Mouse (Mus musculus): ENCODE measurements at regions not wholly inside any gene's neighbourhood (a gene's known extent, or its start where the extent isn't known, plus 50 kb on each side); places are given as distances from the start of the nearest gene placed in this dataset.

DNA sequence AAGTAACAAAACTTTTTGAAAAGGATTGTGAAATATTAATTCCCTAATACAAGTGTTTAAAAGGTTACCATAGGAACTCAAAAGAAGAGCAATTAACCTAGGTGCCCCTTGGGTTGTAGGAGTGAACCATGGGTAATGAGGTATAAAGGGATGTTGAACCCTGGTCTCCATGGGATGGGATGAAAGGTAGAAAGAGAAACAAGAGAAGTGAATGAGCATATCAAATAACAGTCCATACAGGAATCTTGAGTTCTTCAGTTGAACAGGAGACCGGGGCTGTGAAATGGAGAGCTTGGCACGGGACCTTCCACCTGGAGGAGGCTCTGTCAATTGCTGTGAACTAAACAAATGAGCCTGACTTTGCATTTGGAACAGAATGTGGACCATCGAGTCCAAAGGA lies 449.6 kb upstream of the Meis1 start:
- DNase-seq (ENCODE audit: low spot score): no peak

DNA sequence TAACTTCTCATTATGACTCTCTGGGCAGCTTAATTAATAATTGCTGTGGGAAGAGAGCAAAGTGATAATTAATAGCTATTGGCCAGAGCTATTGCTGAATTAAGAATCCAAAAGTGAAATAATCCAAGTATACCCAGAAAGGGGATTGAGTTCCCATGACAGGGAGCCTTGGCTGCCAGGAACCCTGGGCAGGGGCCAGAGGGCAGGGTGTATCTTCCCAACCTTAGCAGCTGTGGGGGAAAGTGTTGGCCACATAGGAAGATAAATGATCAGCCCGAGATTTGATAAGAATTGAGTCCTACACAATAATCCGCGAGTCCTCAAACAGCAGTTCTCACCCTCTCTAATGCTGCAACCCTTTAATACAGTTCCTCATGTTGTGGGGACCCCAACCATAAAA lies 450.0 kb upstream of the Meis1 start:
- no peak for DNase-seq (ENCODE audit: low spot score)

DNA sequence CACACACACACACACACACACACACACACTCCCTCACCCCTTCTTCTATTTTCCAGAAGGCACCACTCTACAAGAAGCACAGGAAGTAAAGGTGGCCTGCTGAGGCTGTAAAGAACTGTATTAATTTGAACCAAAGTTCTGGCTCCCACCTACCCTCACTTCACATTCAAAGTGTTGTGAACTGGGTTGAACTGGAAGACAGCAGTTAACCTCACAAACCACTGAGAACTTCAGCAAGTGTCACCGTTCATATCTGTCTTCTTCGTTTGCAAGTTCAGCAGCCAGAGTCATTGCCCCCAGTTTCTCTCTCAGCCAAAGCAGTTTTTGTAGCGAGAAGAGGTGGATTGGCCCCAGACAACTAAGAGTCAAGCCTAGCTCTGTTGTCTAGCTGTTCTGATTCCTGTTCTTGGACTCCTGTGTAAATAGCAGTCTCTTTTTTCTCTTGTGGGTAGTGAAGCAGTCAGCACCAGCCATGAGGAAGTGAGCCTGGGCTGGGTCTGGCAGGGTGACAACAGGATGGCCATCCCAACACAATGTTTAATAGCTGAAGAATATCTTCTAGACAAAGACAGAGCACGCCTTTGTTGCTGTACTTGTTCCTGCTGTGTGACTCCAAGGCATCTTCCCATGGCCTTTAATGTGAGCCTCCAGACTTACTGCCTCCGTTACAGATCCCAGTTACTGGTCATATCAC lies 452.0 kb upstream of the Meis1 start:
- DNase-seq (ENCODE audit: low spot score): no peak

DNA sequence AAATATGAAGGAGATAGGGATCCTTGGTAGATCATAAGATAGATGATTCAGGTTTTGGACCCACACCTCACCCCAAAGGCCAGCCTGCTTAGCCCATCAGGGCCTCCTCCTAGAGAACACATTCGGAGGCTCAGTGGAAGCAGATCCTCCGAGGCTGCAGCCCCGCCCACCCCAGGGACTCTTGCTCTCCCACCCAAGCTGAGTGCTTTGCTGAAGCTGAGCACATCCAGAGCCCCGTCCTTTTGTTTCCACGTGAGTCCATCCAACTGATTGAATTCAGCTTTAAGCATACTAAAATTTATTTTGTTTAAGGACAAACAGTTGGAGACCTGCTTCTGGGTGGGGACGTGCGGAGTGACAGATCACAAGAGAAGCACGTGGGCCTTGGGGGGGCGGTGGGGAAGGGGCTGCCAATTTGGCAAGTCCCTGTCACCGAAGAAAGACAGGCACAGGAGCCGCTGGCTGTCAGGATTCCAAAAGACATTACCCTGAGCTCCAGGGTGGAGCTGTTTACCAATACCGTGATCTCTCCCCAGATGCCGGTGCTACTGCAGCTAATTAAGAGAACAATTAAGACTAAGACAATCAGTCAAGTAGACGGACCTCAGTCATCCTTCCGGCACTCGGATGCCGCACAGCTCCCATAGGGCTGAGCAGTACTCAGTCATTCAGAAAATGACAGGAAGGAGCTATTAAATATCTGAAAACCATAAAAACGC lies 448.9 kb upstream of the Spred2 start:
- no peak for DNase-seq (ENCODE audit: low spot score)

DNA sequence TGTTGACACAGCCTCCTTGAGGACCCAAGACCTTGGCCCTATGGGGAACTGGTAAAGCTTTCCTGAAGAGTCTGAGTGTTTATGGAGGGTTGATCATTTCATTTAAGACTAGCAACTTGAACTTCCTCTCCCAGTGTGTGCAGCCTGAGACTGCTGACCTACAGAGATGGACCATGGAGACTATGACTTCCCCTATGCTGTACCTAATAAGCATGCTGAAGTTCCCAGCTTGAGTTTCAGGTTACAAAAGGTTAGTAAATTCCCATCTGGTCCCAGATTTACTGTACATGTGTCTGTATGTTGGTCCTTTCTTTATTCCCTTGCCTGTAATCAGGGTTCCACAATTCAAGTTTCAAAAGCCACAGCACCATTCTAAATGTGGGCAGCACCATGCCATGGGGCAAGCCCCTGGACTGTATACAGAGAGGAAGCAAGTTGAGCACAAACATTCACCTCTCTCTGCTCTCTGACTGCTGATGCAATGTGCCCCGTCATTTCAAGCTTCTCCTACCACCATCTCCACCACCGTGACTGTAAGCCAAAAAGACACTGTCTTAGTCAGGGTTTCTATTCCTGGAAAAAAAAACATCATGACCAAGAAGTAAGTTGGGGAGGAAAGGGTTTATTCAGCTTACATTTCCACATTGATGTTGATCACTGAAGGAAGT lies 431.0 kb upstream of the Spred2 start:
- DNase-seq (ENCODE audit: low spot score): no peak

DNA sequence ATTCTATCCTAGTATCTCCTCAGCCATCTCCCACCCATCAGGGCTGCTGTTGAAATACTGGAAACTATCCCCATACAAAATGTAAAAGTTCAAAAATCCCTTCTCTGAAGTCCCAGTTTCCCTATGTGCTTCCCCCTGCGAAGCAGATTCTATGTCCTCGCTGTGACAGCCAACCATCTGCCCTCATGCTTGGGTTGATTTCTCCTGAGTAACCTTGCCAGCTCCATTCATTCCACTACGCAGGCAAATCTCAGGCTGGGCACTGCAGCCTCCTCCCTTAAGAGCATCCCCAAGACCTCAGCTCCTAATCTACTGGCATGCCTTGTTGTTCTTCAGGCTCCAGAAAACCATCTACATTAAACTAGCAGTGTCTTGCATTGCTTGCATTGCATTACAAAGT lies 402.5 kb upstream of the Spred2 start:
- DNase-seq (ENCODE audit: low spot score): no peak

DNA sequence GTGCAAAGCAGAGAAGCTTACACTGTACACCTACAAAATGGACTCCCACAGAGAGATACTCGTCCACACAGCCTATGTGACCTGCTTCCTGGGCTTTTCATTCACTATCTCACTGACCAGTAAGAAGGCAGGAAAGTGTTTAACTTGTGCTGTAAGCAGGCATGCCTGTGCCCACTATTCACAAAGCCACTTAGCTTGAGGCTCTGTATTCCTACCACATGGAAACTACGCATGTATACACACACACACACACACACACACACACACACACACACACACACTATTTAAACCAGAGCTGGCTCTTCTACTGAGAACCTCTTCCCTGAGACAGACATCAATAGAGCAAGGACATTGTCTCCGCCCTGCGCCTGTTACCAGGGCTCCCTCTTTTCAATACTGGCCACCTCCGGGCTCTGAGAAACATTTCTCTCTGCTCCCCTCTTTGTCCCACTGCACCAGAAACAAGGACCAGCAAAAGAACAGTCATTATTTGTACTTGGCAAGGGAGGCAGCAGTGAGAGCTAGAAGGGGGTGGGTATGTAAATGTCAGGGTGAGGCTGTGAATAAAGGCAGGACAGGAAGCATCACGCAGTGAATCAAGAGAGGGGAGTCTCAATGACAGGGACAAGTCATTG lies 400.2 kb upstream of the Spred2 start:
- DNase-seq (ENCODE audit: low spot score): peak; percentile 7

DNA sequence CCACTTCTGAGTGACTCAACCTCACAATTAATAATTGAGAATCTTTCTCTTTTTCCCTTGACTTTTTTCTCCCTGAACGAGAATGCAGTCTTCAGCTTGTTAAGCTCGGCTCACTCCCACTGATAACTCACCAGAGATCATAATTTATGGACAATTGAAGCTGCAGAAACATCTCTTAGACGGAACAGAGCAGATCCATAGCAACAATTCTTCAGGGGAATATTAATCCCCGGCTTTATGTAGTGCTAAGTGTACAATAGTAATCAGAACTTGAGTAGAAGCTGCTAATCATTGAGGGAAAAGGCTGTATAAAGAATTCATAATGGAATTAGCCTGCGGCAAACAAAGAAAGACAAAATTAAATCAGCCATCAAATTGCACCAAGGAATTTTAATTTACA lies 395.0 kb upstream of the Spred2 start:
- no peak for DNase-seq (ENCODE audit: low spot score)

DNA sequence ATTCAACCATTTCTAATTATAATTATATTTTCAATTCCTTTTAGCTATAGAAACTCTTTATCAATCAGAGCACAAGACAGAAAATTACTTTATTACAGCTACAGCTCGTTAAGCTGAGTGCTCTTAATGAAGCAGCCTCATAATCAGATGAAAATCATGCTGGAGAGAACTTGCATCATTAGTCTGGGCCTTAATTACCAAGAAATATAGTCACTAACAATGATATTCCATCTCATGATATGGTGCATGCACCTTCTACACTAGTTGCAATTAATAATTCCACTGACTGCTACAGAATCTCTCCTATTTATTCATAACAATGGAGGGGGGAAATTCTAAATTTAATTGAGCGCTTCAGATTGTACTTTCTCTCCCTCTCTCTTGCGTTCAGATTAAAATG lies 393.5 kb upstream of the Spred2 start:
- DNase-seq (ENCODE audit: low spot score): no peak

DNA sequence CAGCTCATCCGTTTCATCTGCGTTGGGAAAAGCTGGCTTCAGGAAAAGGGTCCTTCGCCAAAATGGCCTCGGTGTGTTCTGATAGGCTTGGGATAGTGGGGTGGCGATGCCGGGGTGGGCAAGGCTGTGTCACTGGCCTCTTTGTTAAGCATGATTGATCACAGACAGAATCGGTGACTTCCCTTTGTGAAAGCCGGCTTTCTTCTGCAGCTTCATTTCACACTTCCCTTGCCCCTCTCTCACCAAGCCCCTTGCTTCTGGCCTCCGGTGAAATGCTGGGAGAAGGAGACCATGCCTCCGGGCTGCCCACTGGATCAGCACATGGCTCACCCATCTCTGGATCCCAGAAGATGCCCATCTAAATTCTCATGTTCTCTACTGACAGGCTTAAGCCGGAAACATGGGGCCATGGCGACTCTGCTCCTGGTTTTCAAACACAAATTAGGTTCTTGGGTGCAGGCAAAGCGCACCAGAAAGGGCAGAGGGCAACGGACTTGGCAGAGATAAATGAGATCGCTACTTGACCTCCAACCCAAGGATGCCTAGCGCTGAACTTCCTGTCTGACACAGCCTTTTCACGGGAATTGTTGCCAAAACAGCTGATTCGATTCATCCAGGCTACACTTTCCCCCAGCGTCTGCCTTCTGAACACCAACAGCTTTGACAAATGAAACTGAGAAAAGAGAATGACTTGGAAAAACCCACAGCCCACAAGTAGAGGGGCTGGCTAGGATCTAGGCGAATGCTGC lies 392.7 kb upstream of the Spred2 start:
- no peak for DNase-seq (ENCODE audit: low spot score)

DNA sequence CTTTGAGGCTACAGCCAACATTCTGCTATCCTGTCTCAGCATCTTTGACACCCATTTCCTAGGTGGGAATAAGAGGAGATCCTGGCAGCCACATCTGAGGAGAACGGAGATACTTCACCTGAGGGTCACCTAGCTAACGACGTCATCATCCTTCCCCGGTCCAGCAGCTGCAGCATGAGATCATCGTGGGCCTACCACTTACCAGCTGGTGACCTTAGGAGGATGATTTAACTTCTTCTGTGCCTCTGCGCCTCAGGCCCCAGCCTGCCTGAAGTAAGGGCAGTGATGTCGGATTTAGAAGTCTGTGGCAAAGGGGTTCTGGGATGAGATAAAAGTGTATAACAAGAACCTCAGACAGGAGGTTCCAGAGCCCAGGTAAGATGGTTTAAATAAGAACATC lies 391.3 kb upstream of the Spred2 start:
- DNase-seq (ENCODE audit: low spot score): no peak

DNA sequence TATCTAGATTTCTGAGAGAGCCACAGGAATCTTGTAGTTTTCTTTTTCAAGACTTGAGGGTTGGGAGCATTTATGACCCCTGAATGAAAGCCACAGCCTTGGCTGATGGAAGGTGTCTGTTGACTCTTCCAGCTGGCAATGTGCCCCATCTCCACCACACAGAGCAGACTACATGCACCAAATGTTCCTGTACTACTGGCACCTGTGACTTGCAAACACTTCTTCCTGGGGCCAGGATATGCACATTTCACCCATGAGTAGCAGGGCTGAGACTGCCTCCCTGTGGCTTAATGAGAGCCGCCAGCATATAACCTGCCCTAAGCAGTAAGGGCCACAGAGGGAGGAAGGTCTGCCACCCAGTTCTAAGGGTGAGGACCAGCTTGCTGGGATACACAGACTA lies 390.5 kb upstream of the Spred2 start:
- DNase-seq (ENCODE audit: low spot score): no peak

DNA sequence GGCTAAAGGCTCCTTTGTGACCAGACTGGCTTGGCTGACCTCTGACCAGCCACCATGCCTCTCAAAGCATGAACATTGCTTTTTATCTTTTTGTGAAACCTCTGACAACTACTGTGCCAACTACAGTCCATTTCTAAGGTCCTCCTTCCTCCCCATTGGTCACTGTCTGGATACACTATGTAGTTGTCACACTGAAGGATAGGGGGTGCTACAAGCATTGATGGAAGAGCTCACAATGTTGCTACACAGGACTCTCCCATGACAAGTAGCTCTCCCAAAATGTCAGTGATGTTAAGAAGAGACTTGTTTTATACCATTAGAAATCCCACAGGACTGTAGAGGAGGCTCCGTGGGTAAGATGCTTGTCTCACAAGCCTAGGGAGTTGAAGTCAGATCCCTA lies 389.0 kb upstream of the Spred2 start:
- DNase-seq (ENCODE audit: low spot score): no peak

DNA sequence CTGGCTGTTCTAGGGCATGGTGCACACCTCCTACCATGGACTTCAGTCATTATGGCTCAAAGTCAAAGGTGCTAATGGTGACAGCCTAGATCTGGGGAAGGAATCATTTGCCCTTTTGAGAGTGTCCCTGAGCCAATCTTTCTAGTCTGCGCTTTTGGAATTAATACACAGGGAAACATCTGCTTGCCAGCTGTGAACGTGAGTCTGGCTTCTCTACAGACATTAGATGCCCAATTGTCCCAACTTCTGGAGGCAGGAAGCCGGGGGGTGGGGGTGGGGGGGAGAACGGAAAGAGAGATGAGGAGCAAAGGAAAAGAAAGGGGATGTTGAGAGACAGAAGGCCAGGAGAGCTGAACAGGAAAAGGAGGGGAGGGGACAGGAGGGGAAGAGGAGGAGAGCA lies 377.9 kb upstream of the Spred2 start:
- DNase-seq (ENCODE audit: low spot score): no peak

DNA sequence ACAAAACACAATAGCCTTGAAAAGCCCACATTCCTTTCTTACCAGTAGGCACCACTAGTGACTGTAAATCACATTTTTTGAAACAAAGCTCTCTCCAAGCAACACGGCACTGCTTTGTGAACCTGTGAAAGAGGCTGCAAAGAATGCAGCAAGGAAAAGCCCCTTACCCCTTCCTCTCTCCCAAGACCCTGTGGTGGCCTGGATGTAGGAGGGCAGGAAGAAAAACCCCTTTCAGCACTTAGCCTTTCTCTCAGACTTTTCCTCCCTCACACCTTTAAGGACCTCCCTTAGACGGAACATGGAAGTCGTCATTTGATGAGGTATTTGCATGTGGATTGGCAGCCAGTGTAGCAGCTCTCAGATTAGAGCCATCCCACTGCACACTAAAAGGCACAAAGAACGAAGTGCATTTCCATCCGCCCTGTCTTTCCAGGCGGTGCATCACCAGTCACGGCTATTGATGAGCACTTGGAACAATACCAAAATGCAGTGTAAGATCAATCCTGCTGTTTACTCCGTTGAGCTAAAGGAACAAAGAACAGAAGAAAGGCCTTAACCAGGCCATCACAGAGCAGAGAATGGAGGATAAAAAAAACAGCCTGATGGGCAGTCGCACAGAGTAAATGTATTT lies 369.7 kb upstream of the Spred2 start:
- no peak for DNase-seq (ENCODE audit: low spot score)

DNA sequence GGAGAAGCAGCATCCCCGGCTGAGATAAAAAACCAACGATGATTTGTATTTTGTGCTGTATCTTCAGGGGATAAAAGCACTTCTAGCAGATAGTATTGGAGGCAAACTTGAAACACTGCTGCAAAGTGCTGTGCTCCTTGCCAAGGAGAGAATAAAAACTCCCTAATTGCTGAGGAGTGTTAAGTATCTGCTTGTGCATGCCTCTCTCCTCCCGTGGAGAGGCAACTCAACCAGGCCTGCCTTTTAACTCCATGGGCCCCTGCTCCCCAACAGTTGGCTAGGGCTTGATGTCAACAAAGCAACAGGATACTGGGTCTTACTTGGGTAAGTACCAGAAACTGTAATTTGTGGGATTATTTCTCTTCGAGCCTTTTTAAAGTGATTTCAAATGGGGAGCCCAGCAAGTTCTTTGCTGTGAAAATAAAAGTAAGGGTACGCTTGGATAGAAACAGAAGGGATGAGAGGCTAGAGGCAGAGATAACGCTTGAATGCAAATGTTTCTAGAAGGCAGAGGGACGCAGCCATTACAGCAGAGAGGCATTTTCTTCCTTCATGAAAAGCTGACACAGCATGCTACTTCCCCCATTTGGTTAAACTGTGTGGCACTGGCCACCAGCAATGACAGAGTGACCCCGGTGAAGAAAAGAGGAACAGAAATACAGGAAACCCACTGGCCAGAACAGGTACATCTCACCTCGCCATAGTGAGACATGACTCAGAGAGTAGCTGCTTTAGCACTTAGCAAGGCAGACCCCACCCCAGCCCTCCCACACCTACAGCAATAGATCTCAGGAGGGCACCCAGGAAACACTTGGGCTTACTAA lies 369.0 kb upstream of the Spred2 start:
- DNase-seq (ENCODE audit: low spot score): no peak

DNA sequence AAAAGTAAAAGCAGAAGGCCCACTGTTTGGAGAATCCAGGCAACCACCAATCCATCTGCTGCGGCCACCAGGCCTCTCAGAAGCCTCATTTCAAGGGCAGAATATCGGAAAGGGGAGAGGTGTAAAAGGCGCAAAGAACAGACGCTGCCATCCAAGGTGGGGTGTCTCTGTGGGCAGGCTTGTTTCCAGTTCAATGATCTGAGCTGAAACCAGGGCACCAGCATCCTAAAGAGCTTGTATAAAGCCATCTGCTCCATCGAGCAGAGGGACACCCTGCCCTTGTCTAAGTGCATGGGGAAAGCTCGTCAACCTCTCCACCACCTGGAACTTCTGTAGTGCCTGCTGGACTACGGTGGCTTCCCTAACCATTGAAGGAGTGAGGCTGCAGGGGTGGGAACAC lies 363.7 kb upstream of the Spred2 start:
- DNase-seq (ENCODE audit: low spot score): no peak

DNA sequence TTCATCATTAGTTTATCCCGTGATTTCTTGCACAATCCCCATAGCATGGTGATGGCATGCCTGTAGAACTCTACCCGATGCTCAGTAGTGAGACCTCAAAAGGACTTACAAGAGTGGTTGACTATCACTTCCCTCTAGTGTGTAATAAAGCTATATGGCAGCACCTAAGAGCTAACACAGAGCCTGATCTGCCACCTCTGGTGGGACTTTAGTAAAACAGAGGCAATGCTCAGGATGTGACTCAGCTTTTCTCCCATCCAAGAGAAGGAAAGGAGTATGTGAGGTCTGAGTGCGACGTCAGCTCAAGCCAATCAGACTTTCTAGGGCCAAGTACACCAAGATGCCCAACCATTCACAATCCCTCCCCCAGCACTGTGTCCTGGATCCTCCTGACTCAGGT lies 361.5 kb upstream of the Spred2 start:
- no peak for DNase-seq (ENCODE audit: low spot score)

DNA sequence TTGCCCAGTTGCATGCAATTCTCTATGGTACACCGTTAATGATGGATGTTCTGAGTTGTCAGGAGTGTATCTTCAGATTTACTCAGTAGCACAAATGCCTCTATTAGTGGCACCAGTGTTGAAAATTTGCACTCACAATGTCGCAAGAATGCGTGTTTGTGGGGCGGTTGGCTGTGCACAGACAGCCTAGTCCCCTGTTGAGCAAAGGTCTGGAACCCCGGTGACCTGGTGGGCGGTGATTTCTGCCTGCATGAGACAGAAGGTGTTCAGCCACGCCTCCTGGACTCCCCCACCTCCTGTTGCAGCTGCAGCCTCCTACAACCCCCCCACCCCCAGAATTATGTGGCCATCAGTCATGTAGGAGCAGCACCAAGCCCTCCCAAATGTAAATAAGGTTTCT lies 338.9 kb upstream of the Spred2 start:
- no peak for DNase-seq (ENCODE audit: low spot score)

DNA sequence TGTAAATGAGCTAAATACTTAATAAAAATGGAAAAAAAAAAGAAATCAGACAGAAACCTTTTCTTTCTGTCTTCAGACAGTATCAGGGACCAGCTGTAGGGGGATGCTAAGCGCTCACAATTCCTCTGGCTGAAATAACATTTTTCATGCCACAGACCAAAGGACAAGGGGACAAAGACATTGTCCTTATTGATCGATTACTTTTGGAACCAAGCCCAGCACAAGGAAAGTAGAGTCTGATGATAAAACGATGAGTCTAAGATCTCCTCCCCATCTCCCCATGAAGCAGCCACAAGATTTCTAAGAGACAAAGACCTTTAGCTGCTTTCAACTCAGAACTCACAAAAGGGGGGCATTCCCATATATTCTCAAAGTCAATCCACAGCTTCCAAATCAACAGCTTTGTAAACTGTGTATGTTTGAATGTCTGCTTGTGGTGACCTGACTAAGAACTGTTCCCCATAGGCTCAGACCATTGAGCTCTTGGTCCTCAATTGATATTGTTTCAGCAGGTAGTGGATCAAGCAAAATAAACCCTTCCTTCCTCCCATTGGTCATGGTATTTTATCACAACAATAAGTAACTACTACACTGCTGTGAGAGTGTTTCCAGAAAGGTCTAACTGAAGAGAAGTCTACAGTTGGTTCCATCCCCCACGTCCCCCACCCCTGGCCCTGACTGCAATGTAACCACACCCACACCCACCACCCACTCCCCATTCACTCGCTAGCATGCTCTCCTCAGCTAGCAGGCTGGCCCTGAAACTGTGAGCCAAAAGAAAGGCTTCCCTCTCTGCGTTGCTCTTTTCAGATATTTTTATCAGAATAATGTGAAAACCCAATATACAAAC lies 331.4 kb upstream of the Spred2 start:
- no peak for DNase-seq (ENCODE audit: low spot score)

Measured in layer of hippocampus, adult 11-12 months (tissue).